Mouse (Mus musculus) neural tube, embryonic 14.5 days (tissue): ENCODE measurements around the gene Eid1. TPM values are rescaled to one million over a fixed set of nuclear protein-coding genes. Genes with fewer than 3 reads are reported as not detected.

Experiments used
- ATAC-seq: fragments of 200-750 bp; cut with Nextera tagmentation; 2 replicates; pipeline ENCODE4 v1.8.0; 2017; ENCODE audit warnings: low read depth, mild to moderate bottlenecking, moderate TSS enrichment, moderate library complexity
- H3K27ac ChIP-seq: fragments of 300-500 bp; sonication (generic); 2 replicates; pipeline ENCODE4 v1.5.1; 2014; ENCODE audit warnings: low read depth, mild to moderate bottlenecking, control low read depth, low read length, moderate library complexity, mixed read lengths
- H3K27me3 ChIP-seq: fragments of 300-500 bp; sonication (generic); 2 replicates; pipeline ENCODE4 v1.6.1; 2014; ENCODE audit warnings: low read length; ENCODE audit not compliant: control insufficient read depth, insufficient read depth
- H3K36me3 ChIP-seq: fragments of 300-500 bp; sonication (generic); 2 replicates; pipeline ENCODE4 v1.6.1; 2014; ENCODE audit warnings: low read length, mixed read lengths; ENCODE audit not compliant: control insufficient read depth, insufficient read depth
- H3K4me1 ChIP-seq: fragments of 300-500 bp; sonication (generic); 2 replicates; pipeline ENCODE4 v1.6.1; 2014; ENCODE audit warnings: low read length; ENCODE audit not compliant: control insufficient read depth, insufficient read depth
- H3K4me2 ChIP-seq: fragments of 300-500 bp; sonication (generic); 2 replicates; pipeline ENCODE4 v1.6.1; 2014; ENCODE audit warnings: mild to moderate bottlenecking, low read depth, low read length, control low read depth
- H3K4me3 ChIP-seq: fragments of 300-500 bp; sonication (generic); 2 replicates; pipeline ENCODE4 v1.5.1; 2014; ENCODE audit warnings: low read depth, low read length, control low read depth, mixed read lengths
- H3K9ac ChIP-seq: fragments of 300-500 bp; sonication (generic); replicated peaks from 2 replicates; pipeline ENCODE4 v1.6.1; 2014; ENCODE audit warnings: low read depth, mild to moderate bottlenecking, control low read depth, low read length, mixed read lengths
- H3K9me3 ChIP-seq: fragments of 300-500 bp; sonication (generic); 2 replicates; pipeline ENCODE4 v1.6.1; 2016; ENCODE audit warnings: low read length; ENCODE audit not compliant: control insufficient read depth
- WGBS: fragments of 180-500 bp; shearing (Covaris S2); extraction: QIAGEN DNeasy Blood & Tissue Kit; methylation state at CpG from one replicate; pipeline ENCODE4 v1.1.7; 2014; 5-methylcytosine and 5-hydroxymethylcytosine counted together
- polyA plus RNA-seq: library from polyadenylated mRNA; unstranded; fragments of >200 nt; fragmentation: Nextera tagmentation; extraction: Ambion mirVana; gene quantifications from 2 replicates; pipeline ENCODE4 v1.2.1, GENCODE M21; 2014

The Eid1 gene
- polyA plus RNA-seq, 1 experiment from 2014 or later, result 524 TPM

DNA sequence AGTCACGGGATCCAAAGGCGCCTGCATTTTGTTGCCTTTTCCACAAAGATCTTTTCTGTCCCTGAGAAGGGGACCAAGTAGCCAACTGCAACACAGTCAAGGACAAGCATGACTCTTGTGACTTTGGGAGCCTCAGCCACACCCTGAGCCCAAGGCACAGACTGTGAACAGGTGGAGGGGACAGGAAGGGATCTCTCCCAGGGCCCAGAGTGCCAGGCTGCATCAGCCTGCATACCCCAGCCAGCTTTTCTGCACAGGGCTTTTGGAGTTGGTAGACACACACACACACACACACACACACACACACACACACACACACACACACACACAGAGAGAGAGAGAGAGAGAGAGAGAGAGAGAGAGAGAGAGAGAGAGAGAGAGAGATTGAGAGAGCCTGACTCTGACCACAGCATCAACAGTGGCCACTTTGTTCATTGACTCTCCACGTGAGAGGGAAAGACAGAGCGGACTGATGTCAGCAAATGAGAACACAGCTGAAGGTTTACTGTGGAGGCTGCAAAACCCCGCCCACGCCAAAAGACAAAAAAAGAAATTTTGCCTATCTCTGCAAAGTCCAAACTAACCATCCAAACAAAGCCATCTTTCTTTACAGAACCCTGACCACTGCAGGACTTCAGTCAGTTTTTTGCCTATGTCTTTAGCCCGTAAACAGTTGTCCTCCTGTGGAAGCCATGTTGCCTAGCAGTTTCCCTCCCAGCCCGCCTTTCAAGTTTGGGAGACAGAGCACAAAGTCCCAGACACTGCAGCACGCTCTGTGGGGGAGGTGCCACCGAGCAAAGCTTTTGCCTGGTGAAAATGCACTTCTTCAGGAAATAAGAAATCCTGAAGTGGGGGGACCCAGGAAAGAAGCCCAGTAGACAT is 11.9 kb downstream of the Eid1 start:
- no peak overlapping the region for H3K9ac ChIP-seq
- 55% methylated on average over 10 of the region's 10 CpGs for WGBS
- H3K36me3 ChIP-seq, result no peaks in the 10 kb centered on the region
- no peak overlapping the region for H3K4me2 ChIP-seq
- no peaks in the 10 kb centered on the region for H3K27me3 ChIP-seq
- no peaks in the 10 kb centered on the region for H3K9me3 ChIP-seq
- H3K4me3 ChIP-seq, result no peak overlapping the region
- no peaks in the 10 kb centered on the region for H3K4me1 ChIP-seq
- peak overlapping the region; percentile 39 for H3K27ac ChIP-seq
- 0 out of 2 replicates have a peak, but pooled peaks have one; percentile 49 for ATAC-seq

GRCm38 (mm10) chr2:125685441-125686150 is 12.7 kb downstream of the Eid1 start:
- H3K9ac ChIP-seq, result no peak overlapping the region
- H3K4me1 ChIP-seq, result no peaks in the 10 kb centered on the region
- H3K4me3 ChIP-seq, result no peak overlapping the region
- peak overlapping the region; percentile 39; the same call in 1 of the 2 replicates for H3K27ac ChIP-seq
- WGBS, result 57% methylated on average over 9 of the region's 9 CpGs
- no peak overlapping the region for H3K4me2 ChIP-seq
- H3K36me3 ChIP-seq, result no peaks in the 10 kb centered on the region
- ATAC-seq, result no peak
- no peaks in the 10 kb centered on the region for H3K9me3 ChIP-seq
- no peaks in the 10 kb centered on the region for H3K27me3 ChIP-seq

DNA sequence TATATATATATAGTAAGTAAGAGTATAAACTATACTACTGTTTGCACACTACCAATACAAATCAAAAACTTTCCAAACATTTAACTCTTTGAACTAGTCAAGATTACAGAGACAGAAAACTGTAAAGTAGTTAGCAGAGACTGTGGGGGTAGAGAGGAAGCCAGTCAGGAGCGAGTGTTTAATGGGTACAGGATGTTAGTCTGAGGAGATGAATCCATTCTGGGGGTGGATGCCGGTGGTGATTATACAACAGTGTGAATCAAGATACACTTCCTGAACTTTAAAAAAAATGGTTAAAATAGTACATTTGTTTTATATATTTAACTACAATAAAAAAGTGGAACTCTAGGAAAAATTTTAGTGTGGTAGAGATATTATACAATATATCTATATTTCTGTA is 19.1 kb downstream of the Eid1 start:
- Histone ChIP-seq H3K9ac (no peak overlapping the region), H3K36me3 (no peaks in the 10 kb centered on the region), H3K4me1 (peaks cover 3% of the 10 kb centered on the region; the same call in 1 of the 2 replicates), H3K27ac (no peak overlapping the region), H3K4me2 (no peak overlapping the region), H3K27me3 (no peaks in the 10 kb centered on the region), H3K4me3 (no peak overlapping the region), H3K9me3 (no peaks in the 10 kb centered on the region)
- ATAC-seq, result no peak
- 84% methylated on average over 2 of the region's 2 CpGs for WGBS

- 90% methylated on average over 2 of the region's 2 CpGs for WGBS
- no peak for ATAC-seq
Measured at GRCm38 (mm10) chr2:125694798-125695197, 21.9 kb downstream of the Eid1 start.

GRCm38 (mm10) chr2:125696219-125696618 is 23.3 kb downstream of the Eid1 start:
- ATAC-seq, result no peak
- no peaks in the 10 kb centered on the region for H3K9me3 ChIP-seq
- H3K4me3 ChIP-seq, result no peak overlapping the region
- no peak overlapping the region for H3K4me2 ChIP-seq
- H3K36me3 ChIP-seq, result no peaks in the 10 kb centered on the region
- no peak overlapping the region for H3K27ac ChIP-seq
- whole genome bisulfite sequencing, result 30% methylated on average over 2 of the region's 2 CpGs
- H3K9ac ChIP-seq, result no peak overlapping the region
- no peaks in the 10 kb centered on the region for H3K27me3 ChIP-seq
- H3K4me1 ChIP-seq, result peaks cover 3% of the 10 kb centered on the region; the same call in 1 of the 2 replicates

More at GRCm38 (mm10) chr2:125694798-125695197, 21.9 kb downstream of the Eid1 start:
- H3K36me3 ChIP-seq, result no peaks in the 10 kb centered on the region
- no peak overlapping the region for H3K9ac ChIP-seq
- no peaks in the 10 kb centered on the region for H3K9me3 ChIP-seq
- H3K4me3 ChIP-seq, result no peak overlapping the region
- H3K4me1 ChIP-seq, result peaks cover 3% of the 10 kb centered on the region; the same call in 1 of the 2 replicates
- no peaks in the 10 kb centered on the region for H3K27me3 ChIP-seq
- H3K27ac ChIP-seq, result no peak overlapping the region
- H3K4me2 ChIP-seq, result no peak overlapping the region

DNA sequence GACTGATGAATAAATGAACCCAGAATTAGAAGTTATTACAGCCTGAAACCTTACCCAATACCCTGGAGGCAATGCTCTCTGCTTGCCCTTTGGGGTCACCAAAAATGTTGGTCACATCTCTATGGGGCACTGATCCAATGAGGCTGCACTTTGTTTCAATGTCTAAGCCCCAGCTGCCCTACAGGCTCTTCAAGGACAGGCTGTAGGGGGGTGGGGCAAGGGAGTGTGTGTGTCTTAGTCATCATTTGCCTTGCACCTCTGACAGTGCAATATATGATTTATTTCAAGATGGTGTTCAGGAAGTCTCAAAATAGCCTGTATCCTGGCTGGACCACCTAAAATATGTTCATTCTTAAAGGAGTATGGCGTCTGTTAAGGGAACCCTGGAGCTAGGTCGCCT is 28.7 kb downstream of the Eid1 start:
- Histone ChIP-seq H3K4me2 (no peak overlapping the region), H3K27ac (no peak overlapping the region), H3K9me3 (no peaks in the 10 kb centered on the region)

DNA sequence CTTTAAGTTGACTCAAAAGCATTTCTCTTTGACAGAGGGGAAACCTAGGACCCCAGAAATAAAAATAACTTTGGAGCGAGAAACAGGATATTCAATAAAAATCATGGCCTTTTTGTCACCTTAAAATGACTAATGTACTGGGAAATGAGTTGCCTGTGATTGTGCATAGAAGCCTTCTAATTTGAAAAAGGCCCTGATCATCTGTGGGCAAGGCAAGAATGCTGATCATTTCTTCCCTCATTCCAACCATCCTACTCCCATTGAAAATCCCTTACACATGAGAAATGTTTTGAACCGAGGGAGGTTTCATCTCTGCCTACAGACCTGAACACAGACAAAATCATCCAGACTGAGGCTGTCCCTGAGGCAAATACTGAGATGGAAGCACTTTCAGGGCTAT is 30.0 kb downstream of the Eid1 start:
- Histone ChIP-seq H3K27me3 (no peaks in the 10 kb centered on the region), H3K4me2 (no peak overlapping the region), H3K4me1 (no peaks in the 10 kb centered on the region; the same call in 1 of the 2 replicates), H3K9me3 (no peaks in the 10 kb centered on the region), H3K36me3 (no peaks in the 10 kb centered on the region), H3K9ac (no peak overlapping the region), H3K27ac (no peak overlapping the region), H3K4me3 (no peak overlapping the region)
- ATAC-seq, result no peak
- 92% methylated on average over 2 of the region's 2 CpGs for WGBS

More for the DNA sequence above, 28.7 kb downstream of the Eid1 start:
- no peaks in the 10 kb centered on the region for H3K36me3 ChIP-seq
- H3K9ac ChIP-seq, result no peak overlapping the region
- H3K4me1 ChIP-seq, result no peaks in the 10 kb centered on the region; the same call in 1 of the 2 replicates
- ATAC-seq, result no peak
- no peaks in the 10 kb centered on the region for H3K27me3 ChIP-seq
- H3K4me3 ChIP-seq, result no peak overlapping the region
- WGBS, result 87% methylated on average over 2 of the region's 2 CpGs

DNA sequence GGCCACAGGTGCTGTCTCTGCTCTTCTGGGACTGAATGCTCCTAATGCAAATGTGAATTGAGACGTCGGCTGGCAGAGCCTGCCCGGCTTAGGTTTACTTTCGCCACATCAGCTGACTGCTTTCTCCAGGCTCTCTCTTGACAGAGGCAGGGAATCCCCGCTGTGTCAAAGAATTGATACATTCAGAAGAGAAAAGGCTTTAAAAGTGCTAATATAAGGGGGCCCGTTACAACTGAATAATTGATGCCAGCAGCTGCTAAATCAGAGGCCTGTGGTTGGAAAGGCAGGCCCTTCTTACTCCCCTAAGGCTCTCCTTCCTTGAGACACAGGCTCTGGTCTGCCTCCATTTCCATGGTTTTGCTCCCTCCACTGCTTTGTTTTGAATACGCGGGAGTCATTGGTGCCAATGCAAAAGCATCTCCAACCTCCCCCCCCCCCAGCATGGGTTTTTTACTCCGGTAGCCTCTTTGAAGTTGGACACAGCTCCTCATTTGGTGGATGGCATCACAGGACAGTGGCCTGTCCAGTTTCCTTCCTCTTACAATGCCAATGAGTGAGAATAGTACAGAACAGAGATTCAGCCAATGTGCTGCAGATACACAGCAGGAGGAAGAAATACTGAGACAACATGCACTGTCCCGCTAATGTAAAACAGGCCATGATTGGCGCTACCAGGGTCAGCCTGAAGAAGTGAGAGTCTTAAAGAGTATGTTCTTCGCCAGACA is 32.2 kb downstream of the Eid1 start:
- H3K36me3 ChIP-seq, result no peaks in the 10 kb centered on the region
- H3K27me3 ChIP-seq, result no peaks in the 10 kb centered on the region
- H3K9ac ChIP-seq, result no peak overlapping the region
- ATAC-seq, result peak; percentile 71
- H3K27ac ChIP-seq, result peak overlapping the region; percentile 64; the same call in 1 of the 2 replicates
- no peak overlapping the region for H3K4me2 ChIP-seq
- no peaks in the 10 kb centered on the region; the same call in 1 of the 2 replicates for H3K4me1 ChIP-seq
- H3K4me3 ChIP-seq, result no peak overlapping the region
- 33% methylated on average over 12 of the region's 12 CpGs for WGBS
- no peaks in the 10 kb centered on the region for H3K9me3 ChIP-seq
